Mouse (Mus musculus): ENCODE measurements around the gene Hmg20b. TPM values are rescaled to one million over a fixed set of nuclear protein-coding genes. Genes with fewer than 3 reads are reported as not detected.
A peak's percentile ranks its signal among the peaks of the same experiment; 100 is the strongest.

Gene Hmg20b
- polyA plus RNA-seq, 1 experiment from 2014 or later = 86.5 TPM

- ATAC-seq (replicated peaks; ENCODE audit: extremely low read depth, insufficient read depth, low FRiP score) = 0 out of 2 replicates have a peak, but pooled peaks have one; percentile 24
- peak overlapping the region; percentile 54; the same call in 1 of the 2 replicates for H3K9ac ChIP-seq (ENCODE audit: low read length)
- no peak overlapping the region for H3K4me3 ChIP-seq (ENCODE audit: low read length)
- peak overlapping the region; percentile 72 for H3K27ac ChIP-seq (ENCODE audit: low read length)
- 41% methylated on average over 18 of the region's 19 CpGs for WGBS
- peaks cover 9% of the 10 kb centered on the region for H3K4me1 ChIP-seq (ENCODE audit: control insufficient read depth, insufficient read depth, low read length)
- H3K36me3 ChIP-seq (ENCODE audit: control insufficient read depth, insufficient read depth) = no peaks in the 10 kb centered on the region
- H3K9me3 ChIP-seq (replicated peaks; ENCODE audit: control insufficient read depth, low read length) = no peaks in the 10 kb centered on the region
- H3K4me2 ChIP-seq (ENCODE audit: low read depth, low read length) = no peak overlapping the region
- peaks cover 4% of the 10 kb centered on the region for H3K27me3 ChIP-seq (ENCODE audit: control insufficient read depth, insufficient read depth, low read length)
Measured at GRCm38 (mm10) chr10:81335393-81336340, 14.6 kb downstream of the Hmg20b start.

- Histone ChIP-seq H3K9ac (ENCODE audit: low read length) (no peak overlapping the region), H3K4me2 (ENCODE audit: low read depth, low read length) (no peak overlapping the region), H3K36me3 (ENCODE audit: control insufficient read depth, insufficient read depth) (no peaks in the 10 kb centered on the region), H3K4me3 (ENCODE audit: low read length) (no peak overlapping the region), H3K9me3 (replicated peaks; ENCODE audit: control insufficient read depth, low read length) (no peaks in the 10 kb centered on the region), H3K27ac (ENCODE audit: low read length) (no peak overlapping the region), H3K27me3 (ENCODE audit: control insufficient read depth, insufficient read depth, low read length) (peaks cover 4% of the 10 kb centered on the region), H3K4me1 (ENCODE audit: control insufficient read depth, insufficient read depth, low read length) (peaks cover 22% of the 10 kb centered on the region)
- 77% methylated on average over 11 of the region's 11 CpGs for WGBS
- no peak for ATAC-seq (replicated peaks; ENCODE audit: extremely low read depth, insufficient read depth, low FRiP score)
Measured at GRCm38 (mm10) chr10:81334324-81334723, 16.0 kb downstream of the Hmg20b start.

GRCm38 (mm10) chr10:81332277-81332676 is 18.0 kb downstream of the Hmg20b start:
- H3K4me3 ChIP-seq (ENCODE audit: low read length) = no peak overlapping the region
- WGBS = 32% methylated on average over 29 of the region's 29 CpGs
- H3K9ac ChIP-seq (ENCODE audit: low read length) = no peak overlapping the region
- no peak for ATAC-seq (replicated peaks; ENCODE audit: extremely low read depth, insufficient read depth, low FRiP score)
- no peak overlapping the region for H3K27ac ChIP-seq (ENCODE audit: low read length)
- no peaks in the 10 kb centered on the region; the same call in 1 of the 2 replicates for H3K27me3 ChIP-seq (ENCODE audit: control insufficient read depth, insufficient read depth, low read length)
- H3K9me3 ChIP-seq (replicated peaks; ENCODE audit: control insufficient read depth, low read length) = no peaks in the 10 kb centered on the region
- H3K36me3 ChIP-seq (ENCODE audit: control insufficient read depth, insufficient read depth) = no peaks in the 10 kb centered on the region
- H3K4me2 ChIP-seq (ENCODE audit: low read depth, low read length) = peak overlapping the region; percentile 1; the same call in 1 of the 2 replicates
- peaks cover 37% of the 10 kb centered on the region for H3K4me1 ChIP-seq (ENCODE audit: control insufficient read depth, insufficient read depth, low read length)

GRCm38 (mm10) chr10:81330007-81330406 is 20.3 kb downstream of the Hmg20b start:
- Histone ChIP-seq H3K36me3 (ENCODE audit: control insufficient read depth, insufficient read depth) (peaks cover 20% of the 10 kb centered on the region), H3K4me3 (ENCODE audit: low read length) (peak overlapping the region; percentile 35), H3K4me2 (ENCODE audit: low read depth, low read length) (peak overlapping the region; percentile 54), H3K27ac (ENCODE audit: low read length) (peak overlapping the region; percentile 93), H3K9ac (ENCODE audit: low read length) (peak overlapping the region; percentile 67), H3K4me1 (ENCODE audit: control insufficient read depth, insufficient read depth, low read length) (peaks cover 40% of the 10 kb centered on the region), H3K9me3 (replicated peaks; ENCODE audit: control insufficient read depth, low read length) (no peaks in the 10 kb centered on the region), H3K27me3 (ENCODE audit: control insufficient read depth, insufficient read depth, low read length) (no peaks in the 10 kb centered on the region)
- ATAC-seq (replicated peaks; ENCODE audit: extremely low read depth, insufficient read depth, low FRiP score) = peak; percentile 1; the same call in 1 of the 2 replicates
- 44% methylated on average over 4 of the region's 4 CpGs for WGBS

GRCm38 (mm10) chr10:81329194-81329975 is 20.9 kb downstream of the Hmg20b start:
- H3K4me2 ChIP-seq (ENCODE audit: low read depth, low read length) = peak overlapping the region; percentile 54
- H3K36me3 ChIP-seq (ENCODE audit: control insufficient read depth, insufficient read depth) = peaks cover 27% of the 10 kb centered on the region
- H3K9me3 ChIP-seq (replicated peaks; ENCODE audit: control insufficient read depth, low read length) = no peaks in the 10 kb centered on the region
- H3K9ac ChIP-seq (ENCODE audit: low read length) = peak overlapping the region; percentile 67
- H3K27me3 ChIP-seq (ENCODE audit: control insufficient read depth, insufficient read depth, low read length) = no peaks in the 10 kb centered on the region
- H3K27ac ChIP-seq (ENCODE audit: low read length) = peak overlapping the region; percentile 93
- peak; percentile 77 for ATAC-seq (replicated peaks; ENCODE audit: extremely low read depth, insufficient read depth, low FRiP score)
- 34% methylated on average over 10 of the region's 10 CpGs for WGBS
- peaks cover 40% of the 10 kb centered on the region for H3K4me1 ChIP-seq (ENCODE audit: control insufficient read depth, insufficient read depth, low read length)
- H3K4me3 ChIP-seq (ENCODE audit: low read length) = peak overlapping the region; percentile 35

- H3K9ac ChIP-seq (ENCODE audit: low read length) = peak within 1 kb of the TSS; percentile 67
- H3K4me2 ChIP-seq (ENCODE audit: low read depth, low read length) = peak within 1 kb of the TSS; percentile 54
- peaks cover 40% of the 10 kb centered on the region for H3K4me1 ChIP-seq (ENCODE audit: control insufficient read depth, insufficient read depth, low read length)
- no peaks in the 10 kb centered on the region for H3K9me3 ChIP-seq (replicated peaks; ENCODE audit: control insufficient read depth, low read length)
- peaks cover 37% of the 10 kb centered on the region for H3K36me3 ChIP-seq (ENCODE audit: control insufficient read depth, insufficient read depth)
- no peaks in the 10 kb centered on the region for H3K27me3 ChIP-seq (ENCODE audit: control insufficient read depth, insufficient read depth, low read length)
- H3K4me3 ChIP-seq (ENCODE audit: low read length) = peak within 1 kb of the TSS; percentile 35
- WGBS = 2% methylated on average over 10 of the region's 10 CpGs
- H3K27ac ChIP-seq (ENCODE audit: low read length) = peak within 1 kb of the TSS; percentile 93
- peak; percentile 41 for ATAC-seq (replicated peaks; ENCODE audit: extremely low read depth, insufficient read depth, low FRiP score)
Measured at GRCm38 (mm10) chr10:81328386-81328785, 21.9 kb downstream of the Hmg20b start, which contains the start of gene Tbxa2r. TSS of gene Tbxa2r (plus strand) at chr10:81328731.

- 12% methylated on average over 2 of the region's 2 CpGs for WGBS
- H3K4me3 ChIP-seq (ENCODE audit: low read length) = no peak overlapping the region
- H3K4me2 ChIP-seq (ENCODE audit: low read depth, low read length) = peak overlapping the region; percentile 54; the same call in 1 of the 2 replicates
- H3K9ac ChIP-seq (ENCODE audit: low read length) = peak overlapping the region; percentile 67
- ATAC-seq (replicated peaks; ENCODE audit: extremely low read depth, insufficient read depth, low FRiP score) = no peak
- peaks cover 41% of the 10 kb centered on the region for H3K36me3 ChIP-seq (ENCODE audit: control insufficient read depth, insufficient read depth)
- no peaks in the 10 kb centered on the region for H3K27me3 ChIP-seq (ENCODE audit: control insufficient read depth, insufficient read depth, low read length)
- peak overlapping the region; percentile 93 for H3K27ac ChIP-seq (ENCODE audit: low read length)
- H3K9me3 ChIP-seq (replicated peaks; ENCODE audit: control insufficient read depth, low read length) = no peaks in the 10 kb centered on the region
- peaks cover 40% of the 10 kb centered on the region for H3K4me1 ChIP-seq (ENCODE audit: control insufficient read depth, insufficient read depth, low read length)
Measured at GRCm38 (mm10) chr10:81327959-81328358, 22.3 kb downstream of the Hmg20b start.

- H3K4me3 ChIP-seq (ENCODE audit: low read length) = no peak overlapping the region
- ATAC-seq (replicated peaks; ENCODE audit: extremely low read depth, insufficient read depth, low FRiP score) = no peak
- H3K9me3 ChIP-seq (replicated peaks; ENCODE audit: control insufficient read depth, low read length) = no peaks in the 10 kb centered on the region
- H3K9ac ChIP-seq (ENCODE audit: low read length) = no peak overlapping the region
- peaks cover 43% of the 10 kb centered on the region for H3K36me3 ChIP-seq (ENCODE audit: control insufficient read depth, insufficient read depth)
- peak overlapping the region; percentile 21; the same call in 1 of the 2 replicates for H3K4me2 ChIP-seq (ENCODE audit: low read depth, low read length)
- H3K4me1 ChIP-seq (ENCODE audit: control insufficient read depth, insufficient read depth, low read length) = peaks cover 46% of the 10 kb centered on the region
- 52% methylated on average over 6 of the region's 6 CpGs for WGBS
- H3K27me3 ChIP-seq (ENCODE audit: control insufficient read depth, insufficient read depth, low read length) = no peaks in the 10 kb centered on the region
- H3K27ac ChIP-seq (ENCODE audit: low read length) = peak overlapping the region; percentile 48; the same call in 1 of the 2 replicates
Measured at GRCm38 (mm10) chr10:81326858-81327257, 23.4 kb downstream of the Hmg20b start.
